In genomic region chr5:24989683-24990082, GRCm38 (mm10) we compare ENCODE assay signal across 16 mouse cellular contexts.
DNase-seq lines count a peak whose midpoint lies in the region; ATAC-seq and TF ChIP-seq lines count a peak whose summit lies in the region.
"Had no signal": no experiment of that assay in that cellular context is flagged by ENCODE, and none has a peak within 500 bp of the region (broad histone marks: within the 10 kb centered on the region; RNA-seq: fewer than 3 reads in every experiment).

No protein-coding gene starts in this region.

- intact Hi-C loops in left cerebral cortex, adult 2 months (cut with DNase I) = loop anchor here (5.0 kb wide), 1 partner anchor 82 kb away; no protein-coding TSS in a partner anchor

- no peak for ATAC-seq in heart, postnatal 0 days (ENCODE audit: insufficient read depth, low read depth)
- 0 out of 2 replicates have a peak, but pooled peaks have one; percentile 25 for ATAC-seq in megakaryocyte-erythroid progenitor cell, adult 5-6 weeks (replicated peaks; ENCODE audit: low FRiP score, low TSS enrichment, poor library complexity, severe bottlenecking)
- ATAC-seq: midbrain, embryonic 13.5 days had no signal

- no peak overlapping the region for H3K4me2 ChIP-seq in heart, postnatal 0 days (ENCODE audit: low read depth, low read length)
- H3K4me2 ChIP-seq: hindbrain, embryonic 15.5 days; liver, embryonic 15.5 days; midbrain, embryonic 13.5 days; neural tube, embryonic 12.5 days; stomach, embryonic 15.5 days had no signal

- H3K4me3 ChIP-seq in left cerebral cortex, adult 2 months = no peak overlapping the region
- H3K4me3 ChIP-seq in heart, postnatal 0 days (ENCODE audit: low read depth, low read length) = no peak overlapping the region
- H3K4me3 ChIP-seq: hindbrain, embryonic 15.5 days; liver, embryonic 15.5 days; midbrain, embryonic 13.5 days; neural tube, embryonic 12.5 days; stomach, embryonic 15.5 days had no signal

- H3K4me1 ChIP-seq in heart, postnatal 0 days (ENCODE audit: control insufficient read depth, insufficient read depth) = peaks cover 58% of the 10 kb centered on the region
- H3K4me1 ChIP-seq: neural tube, embryonic 12.5 days had no signal

- 13% methylated on average over 3 of the region's 3 CpGs for WGBS in heart, postnatal 0 days

- no peaks in the 10 kb centered on the region for H3K27me3 ChIP-seq in heart, postnatal 0 days (ENCODE audit: control insufficient read depth, insufficient read depth, low read length)
- H3K27me3 ChIP-seq: hindbrain, embryonic 15.5 days; liver, embryonic 15.5 days; midbrain, embryonic 13.5 days; neural tube, embryonic 12.5 days; stomach, embryonic 15.5 days had no signal

- no peak for TF ChIP-seq EP300 in heart, postnatal 0 days (IDR thresholded peaks at IDR 0.05; ENCODE audit: low read depth)

- H3K9me3 ChIP-seq in heart, postnatal 0 days (replicated peaks; ENCODE audit: control insufficient read depth, low read length) = no peaks in the 10 kb centered on the region
- H3K9me3 ChIP-seq: hindbrain, embryonic 15.5 days; liver, embryonic 15.5 days; midbrain, embryonic 13.5 days; neural tube, embryonic 12.5 days; stomach, embryonic 15.5 days had no signal

- no peak for TF ChIP-seq CTCF in left cerebral cortex, adult 2 months (IDR thresholded peaks at IDR 0.05)
- TF ChIP-seq CTCF in heart, postnatal 0 days (IDR thresholded peaks at IDR 0.05; ENCODE audit: low read depth) = no peak

- H3K27ac ChIP-seq in left cerebral cortex, adult 2 months = peak overlapping the region; percentile 47; the same call in 1 of the 2 replicates
- H3K27ac ChIP-seq in heart, postnatal 0 days (ENCODE audit: low read depth) = peak overlapping the region; percentile 47
- H3K27ac ChIP-seq: hindbrain, embryonic 15.5 days; liver, embryonic 15.5 days; midbrain, embryonic 13.5 days; neural tube, embryonic 12.5 days; stomach, embryonic 15.5 days had no signal

- peak; percentile 46 for DNase-seq in cerebellum, adult 9-10 months
- no peak for DNase-seq in cerebellum, adult 18-20 months
- DNase-seq in left cerebral cortex, adult 2 months (ENCODE audit: extremely low spot score in 1 of 2, low spot score in 2 of 2) = peak in 1 of 2 experiments; percentile 35
- no peak for DNase-seq in left cerebral cortex, adult 11 months (ENCODE audit: low spot score)
- DNase-seq in heart, postnatal 0 days (ENCODE audit: low spot score) = no peak
- DNase-seq in B cell, adult 2 months = no peak
- DNase-seq in cerebellum, adult 11-12 months = no peak
- DNase-seq: cerebellum, postnatal 14 days; kidney, postnatal 25 days; right cerebral cortex, postnatal 14 days had no signal

- H3K36me3 ChIP-seq in heart, postnatal 0 days (replicated peaks; ENCODE audit: control insufficient read depth, insufficient read depth, low read length) = peaks cover 11% of the 10 kb centered on the region
- H3K36me3 ChIP-seq: hindbrain, embryonic 15.5 days; liver, embryonic 15.5 days; midbrain, embryonic 13.5 days; neural tube, embryonic 12.5 days; stomach, embryonic 15.5 days had no signal

- H3K9ac ChIP-seq in heart, postnatal 0 days (replicated peaks; ENCODE audit: low read depth, low read length) = no peak overlapping the region
- H3K9ac ChIP-seq: hindbrain, embryonic 15.5 days; liver, embryonic 15.5 days; midbrain, embryonic 13.5 days; neural tube, embryonic 12.5 days; stomach, embryonic 15.5 days had no signal
